Mouse (Mus musculus): ENCODE data around the gene Nln. TPM values are rescaled to one million over a fixed set of nuclear protein-coding genes. Genes with fewer than 3 reads are reported as not detected.

Nln gene
- total RNA-seq, 2 experiments from 2014 or later = 29.4 to 58.8 TPM

GRCm38 (mm10) chr13:104052271-104052753 lies 57.1 kb downstream of the Nln start:
- ATAC-seq (replicated peaks; ENCODE audit: low FRiP score, low TSS enrichment, poor library complexity, severe bottlenecking) = no peak

DNA sequence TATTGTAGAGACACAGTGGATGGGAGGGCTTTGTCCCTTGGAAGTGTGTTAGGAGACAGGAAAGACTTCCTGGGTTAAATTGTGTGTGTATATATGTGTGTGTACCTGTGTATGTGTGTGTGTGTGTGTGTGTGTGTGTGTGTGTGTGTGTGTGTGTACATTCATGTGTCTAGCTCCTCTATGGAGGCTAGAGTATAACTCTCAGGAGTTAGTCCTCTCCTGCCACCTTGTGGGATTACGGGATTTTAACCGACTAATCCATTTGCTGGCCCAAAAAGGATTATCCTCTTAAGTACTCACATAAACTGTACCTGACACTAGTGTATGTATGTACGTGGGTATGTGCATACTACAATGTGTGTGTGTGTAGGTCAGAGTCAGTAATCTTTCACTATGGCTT lies 60.6 kb downstream of the Nln start:
- no peak for ATAC-seq (replicated peaks; ENCODE audit: low FRiP score, low TSS enrichment, poor library complexity, severe bottlenecking)

- ATAC-seq (replicated peaks; ENCODE audit: low FRiP score, low TSS enrichment, poor library complexity, severe bottlenecking) = peak; percentile 82
These were observed 64.3 kb downstream of the Nln start for GRCm38 (mm10) chr13:104045108-104045507.

GRCm38 (mm10) chr13:104044332-104044731 lies 65.1 kb downstream of the Nln start:
- ATAC-seq (replicated peaks; ENCODE audit: low FRiP score, low TSS enrichment, poor library complexity, severe bottlenecking) = peak; percentile 8; the same call in 1 of the 2 replicates

DNA sequence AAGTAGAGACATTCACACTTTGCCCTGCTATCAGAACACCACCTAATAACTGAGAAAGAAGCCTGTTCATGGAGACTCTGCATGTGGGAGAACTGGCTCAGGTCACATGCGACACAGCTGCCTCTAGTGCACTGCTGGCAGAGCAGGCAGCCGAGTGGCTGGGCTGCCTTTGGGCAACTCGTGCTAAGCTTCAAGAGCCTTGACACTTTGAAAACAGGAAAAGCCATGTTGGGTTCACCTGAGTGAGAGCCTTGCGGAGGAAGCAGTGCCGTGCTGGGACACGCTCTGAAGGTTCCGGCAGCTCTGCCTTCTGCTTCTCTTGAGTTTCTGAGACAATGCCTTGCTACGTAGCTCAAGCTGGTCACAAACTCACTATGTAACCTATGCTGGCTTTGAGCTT lies 66.7 kb downstream of the Nln start:
- ATAC-seq (replicated peaks; ENCODE audit: low FRiP score, low TSS enrichment, poor library complexity, severe bottlenecking) = no peak

GRCm38 (mm10) chr13:104041481-104041880 lies 67.9 kb downstream of the Nln start:
- ATAC-seq (replicated peaks; ENCODE audit: low FRiP score, low TSS enrichment, poor library complexity, severe bottlenecking) = 0 out of 2 replicates have a peak, but pooled peaks have one; percentile 6

GRCm38 (mm10) chr13:104040950-104041349 lies 68.5 kb downstream of the Nln start:
- peak; percentile 54 for ATAC-seq (replicated peaks; ENCODE audit: low FRiP score, low TSS enrichment, poor library complexity, severe bottlenecking)

DNA sequence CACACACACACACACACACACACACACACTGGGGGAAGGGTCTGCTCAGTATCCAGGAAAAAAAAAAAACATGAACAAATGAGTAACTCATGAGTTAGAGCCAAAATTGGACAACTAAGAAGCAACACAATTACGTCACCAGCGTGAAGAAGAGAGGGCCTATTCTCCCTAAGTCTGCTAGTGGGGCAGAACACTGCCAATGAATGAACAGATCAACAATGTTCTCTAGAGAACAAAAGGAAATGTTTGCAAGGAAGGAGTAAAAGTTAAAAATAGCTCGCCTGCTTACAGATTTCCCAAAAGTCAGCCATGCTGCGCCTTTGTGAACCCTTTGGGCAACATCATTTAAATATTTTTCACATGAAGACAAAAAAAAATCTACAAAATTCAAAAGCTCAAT lies 69.6 kb downstream of the Nln start:
- no peak for ATAC-seq (replicated peaks; ENCODE audit: low FRiP score, low TSS enrichment, poor library complexity, severe bottlenecking)

GRCm38 (mm10) chr13:104038891-104039290 lies 70.5 kb downstream of the Nln start:
- no peak for ATAC-seq (replicated peaks; ENCODE audit: low FRiP score, low TSS enrichment, poor library complexity, severe bottlenecking)

GRCm38 (mm10) chr13:104038358-104038757 lies 71.1 kb downstream of the Nln start:
- ATAC-seq (replicated peaks; ENCODE audit: low FRiP score, low TSS enrichment, poor library complexity, severe bottlenecking) = no peak

DNA sequence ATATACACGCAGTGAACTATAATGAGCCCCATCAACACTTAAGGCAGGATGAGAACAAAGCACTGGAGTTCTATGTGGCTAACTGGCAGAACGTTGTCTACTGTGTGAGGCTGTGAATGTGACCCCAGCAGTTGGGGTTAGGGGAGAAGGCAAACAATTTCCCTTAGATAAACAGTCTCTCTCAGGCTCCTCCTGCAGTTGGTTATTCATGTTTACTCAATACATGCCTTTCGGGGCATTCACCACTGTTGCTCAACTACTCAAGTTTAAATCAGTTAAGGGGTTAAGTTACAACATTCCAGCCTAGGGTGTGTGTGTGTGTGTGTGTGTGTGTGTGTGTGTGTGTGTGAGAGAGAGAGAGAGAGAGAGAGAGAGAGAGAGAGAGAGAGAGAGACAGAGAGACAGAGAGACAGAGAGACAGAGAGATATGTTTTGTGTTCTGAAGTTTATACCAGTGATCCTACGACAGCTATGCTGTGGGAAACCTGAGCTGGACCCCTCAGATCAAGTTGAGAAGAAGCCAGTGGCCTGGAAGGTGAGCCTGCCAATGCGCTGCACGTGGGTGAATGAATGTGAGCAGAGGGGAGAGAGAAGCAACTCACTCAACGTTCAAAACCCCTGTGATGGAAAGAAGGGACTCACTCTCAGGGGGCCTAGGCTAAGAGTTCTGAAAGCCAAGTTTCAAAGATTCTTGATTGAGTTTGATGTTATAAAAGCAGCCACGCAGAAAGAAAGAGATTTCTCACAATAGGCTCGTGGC lies 71.7 kb downstream of the Nln start:
- ATAC-seq (replicated peaks; ENCODE audit: low FRiP score, low TSS enrichment, poor library complexity, severe bottlenecking) = no peak

- ATAC-seq (replicated peaks; ENCODE audit: low FRiP score, low TSS enrichment, poor library complexity, severe bottlenecking) = peak; percentile 89
These were observed 72.7 kb downstream of the Nln start for GRCm38 (mm10) chr13:104036494-104037290.

- ATAC-seq (replicated peaks; ENCODE audit: low FRiP score, low TSS enrichment, poor library complexity, severe bottlenecking) = no peak
These were observed 73.8 kb downstream of the Nln start for GRCm38 (mm10) chr13:104035651-104036050.

DNA sequence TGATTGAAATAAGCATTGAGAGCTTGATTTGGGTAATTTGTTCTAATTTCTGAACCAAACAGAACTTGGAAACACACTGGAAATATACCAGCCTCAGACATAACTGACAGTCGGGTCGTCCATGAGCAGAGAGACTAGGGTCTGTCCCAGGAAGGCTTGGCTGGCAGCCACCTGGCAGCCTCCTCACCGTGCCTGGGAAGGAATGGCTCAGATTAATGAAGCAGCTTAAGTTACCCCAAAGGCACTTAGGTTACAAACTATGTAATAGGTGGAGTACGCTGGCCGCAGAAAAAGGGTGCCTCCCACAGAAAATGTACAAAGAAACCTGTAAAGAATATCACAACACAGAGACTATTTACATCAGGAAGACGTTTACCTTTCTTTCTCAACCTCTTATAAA lies 74.6 kb downstream of the Nln start:
- ATAC-seq (replicated peaks; ENCODE audit: low FRiP score, low TSS enrichment, poor library complexity, severe bottlenecking) = no peak

GRCm38 (mm10) chr13:104032620-104033133 lies 76.7 kb downstream of the Nln start:
- ATAC-seq (replicated peaks; ENCODE audit: low FRiP score, low TSS enrichment, poor library complexity, severe bottlenecking) = no peak

DNA sequence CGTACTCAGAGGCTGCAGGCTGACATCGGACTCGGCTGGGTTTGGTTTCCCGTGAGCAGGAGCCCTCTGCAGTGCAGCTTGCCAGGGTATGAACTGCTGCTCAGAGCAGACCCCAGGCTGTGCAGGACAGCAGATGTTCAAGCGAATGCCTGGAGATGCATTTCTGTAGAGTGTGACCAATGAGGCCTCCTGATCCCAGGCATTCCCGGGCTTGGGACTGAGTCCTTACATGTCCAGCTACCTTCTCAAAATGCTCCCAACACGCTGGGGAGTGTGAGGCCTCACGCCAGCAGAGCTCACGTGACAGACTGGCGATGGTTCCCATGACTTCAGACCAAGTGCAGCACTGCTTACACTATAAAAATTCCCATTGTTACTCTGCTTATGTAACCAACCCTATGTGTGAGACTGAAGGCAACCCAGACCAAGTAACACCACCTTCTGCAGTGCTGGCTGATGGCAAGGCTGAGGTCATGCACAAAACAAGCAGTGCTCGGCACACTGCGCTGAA lies 77.5 kb downstream of the Nln start:
- ATAC-seq (replicated peaks; ENCODE audit: low FRiP score, low TSS enrichment, poor library complexity, severe bottlenecking) = no peak

GRCm38 (mm10) chr13:104030956-104031355 lies 78.5 kb downstream of the Nln start:
- ATAC-seq (replicated peaks; ENCODE audit: low FRiP score, low TSS enrichment, poor library complexity, severe bottlenecking) = no peak

GRCm38 (mm10) chr13:104029511-104029910 lies 79.9 kb downstream of the Nln start:
- 0 out of 2 replicates have a peak, but pooled peaks have one; percentile 31 for ATAC-seq (replicated peaks; ENCODE audit: low FRiP score, low TSS enrichment, poor library complexity, severe bottlenecking)

DNA sequence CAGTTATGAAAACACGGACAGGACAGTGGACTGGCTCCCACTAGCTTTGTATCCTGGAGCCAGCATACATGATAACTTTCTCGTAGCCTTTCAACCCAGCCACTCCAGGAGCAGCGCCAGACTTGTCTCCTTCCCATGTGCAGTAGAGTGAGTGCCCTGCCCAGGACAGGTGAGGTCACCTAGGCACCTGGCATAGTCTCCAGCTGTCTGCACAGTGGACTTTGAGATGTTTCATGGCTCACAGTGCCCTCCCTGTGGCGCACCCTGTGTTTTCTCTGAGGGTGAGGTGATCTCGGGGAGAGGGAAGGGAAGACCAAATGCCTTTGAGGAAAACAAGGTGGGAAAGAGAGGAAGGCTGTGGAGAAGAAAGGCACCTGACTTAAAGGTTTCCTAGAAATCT lies 80.3 kb downstream of the Nln start:
- ATAC-seq (replicated peaks; ENCODE audit: low FRiP score, low TSS enrichment, poor library complexity, severe bottlenecking) = peak; percentile 32; the same call in 1 of the 2 replicates

- ATAC-seq (replicated peaks; ENCODE audit: low FRiP score, low TSS enrichment, poor library complexity, severe bottlenecking) = no peak
These were observed 82.9 kb downstream of the Nln start for GRCm38 (mm10) chr13:104026525-104026924.
